Mouse (Mus musculus) neural tube, embryonic 12.5 days (tissue): Measurements from ENCODE around the gene Olfr675. TPM values are rescaled to one million over a fixed set of nuclear protein-coding genes. Genes with fewer than 3 reads are reported as not detected.
"Not testable (repeated sequence)": the region's sequence is repeated elsewhere in the genome, so short reads cannot be mapped to it uniquely, and the experiment has no call there.

ENCODE experiments used
- ATAC-seq: fragments of 200-750 bp; cut with Nextera tagmentation; 2 replicates; pipeline ENCODE4 v1.8.0; 2017; ENCODE audit warnings: low read depth, mild to moderate bottlenecking, moderate TSS enrichment, moderate library complexity; ENCODE audit not compliant: low FRiP score
- H3K27ac ChIP-seq: fragments of 300-500 bp; sonication (generic); 2 replicates; pipeline ENCODE4 v1.5.1; 2016
- H3K27me3 ChIP-seq: fragments of 300-500 bp; sonication (generic); replicated peaks from 2 replicates; pipeline ENCODE4 v1.6.1; 2016; ENCODE audit warnings: mild to moderate bottlenecking
- H3K36me3 ChIP-seq: fragments of 300-500 bp; sonication (generic); 2 replicates; pipeline ENCODE4 v1.6.1; 2016; ENCODE audit warnings: mild to moderate bottlenecking
- H3K4me1 ChIP-seq: fragments of 300-500 bp; sonication (generic); 2 replicates; pipeline ENCODE4 v1.6.1; 2016
- H3K4me2 ChIP-seq: fragments of 300-500 bp; sonication (generic); replicated peaks from 2 replicates; pipeline ENCODE4 v1.6.1; 2016; ENCODE audit warnings: mild to moderate bottlenecking
- H3K4me3 ChIP-seq: fragments of 300-500 bp; sonication (generic); 2 replicates; pipeline ENCODE4 v1.5.1; 2016
- H3K9ac ChIP-seq: fragments of 300-500 bp; sonication (generic); 2 replicates; pipeline ENCODE4 v1.6.1; 2016; ENCODE audit warnings: mild to moderate bottlenecking
- H3K9me3 ChIP-seq: fragments of 300-500 bp; sonication (generic); 2 replicates; pipeline ENCODE4 v1.6.1; 2016; ENCODE audit warnings: mild to moderate bottlenecking
- WGBS: fragments of 180-500 bp; shearing (Covaris S2); methylation state at CpG from one replicate; pipeline ENCODE4 v1.1.7; 2016; 5-methylcytosine and 5-hydroxymethylcytosine counted together
- polyA plus RNA-seq: library from polyadenylated mRNA; unstranded; fragments of >200 nt; fragmentation: Nextera tagmentation; extraction: Ambion mirVana; gene quantifications from 2 replicates; pipeline ENCODE4 v1.2.1, GENCODE M21; 2016

Gene Olfr675
- not detected in 2 replicates for polyA plus RNA-seq

DNA sequence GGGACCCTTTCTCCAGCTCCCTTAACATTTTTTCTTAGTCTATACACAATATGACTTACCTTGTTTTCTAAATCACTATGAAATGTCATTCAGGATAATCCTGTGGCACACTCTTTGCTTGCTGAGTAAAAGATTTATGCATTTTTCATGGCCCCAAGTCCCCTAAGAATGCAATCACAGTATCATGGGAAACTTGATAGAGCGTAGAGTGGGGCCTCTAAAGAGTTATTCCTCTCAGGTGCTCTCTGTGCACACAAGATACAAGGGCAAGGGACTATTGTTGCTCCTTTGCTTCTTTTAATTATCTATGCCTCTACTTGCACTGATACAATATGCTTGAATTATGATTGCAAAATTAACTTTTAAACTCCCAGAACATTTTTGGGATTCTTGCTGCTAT is at the start of gene Olfr675:
TSS of gene Olfr675 (minus strand) at position 101 of the 400 bp plus-strand sequence.
- Histone ChIP-seq H3K36me3 (no peaks in the 10 kb centered on the region), H3K27ac (no peak within 1 kb of the TSS), H3K4me3 (no peak within 1 kb of the TSS), H3K4me2 (no peak within 1 kb of the TSS), H3K27me3 (no peaks in the 10 kb centered on the region), H3K9ac (no peak within 1 kb of the TSS), H3K4me1 (no peaks in the 10 kb centered on the region), H3K9me3 (no peaks in the 10 kb centered on the region)
- 80% methylated on average over 1 of the region's 1 CpGs for WGBS
- ATAC-seq = no peak

DNA sequence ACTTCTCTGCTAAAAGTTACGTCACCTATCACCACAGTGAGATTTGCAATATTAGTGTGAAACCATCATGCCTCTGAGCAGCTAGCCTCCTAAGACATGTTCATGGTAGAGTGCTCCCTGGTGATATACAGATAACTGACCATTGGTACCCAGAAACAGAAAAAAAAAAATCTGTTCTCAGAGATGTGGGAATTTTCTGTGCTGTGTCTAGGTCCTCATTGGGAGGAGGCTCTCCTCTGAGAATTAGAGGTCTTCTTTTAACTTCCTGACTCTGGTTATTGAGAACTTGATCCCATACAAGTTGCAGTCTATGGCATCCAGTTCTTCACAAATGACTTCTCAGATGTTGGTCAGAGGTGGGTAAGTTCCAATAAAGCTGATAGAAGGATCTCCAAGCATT is 35.9 kb upstream of the Olfr675 start, which contains the start of gene Olfr678:
TSS of gene Olfr678 (plus strand) at position 301 of the 400 bp plus-strand sequence.
- no peaks in the 10 kb centered on the region for H3K36me3 ChIP-seq
- H3K9ac ChIP-seq = no peak within 1 kb of the TSS
- no peaks in the 10 kb centered on the region for H3K4me1 ChIP-seq
- H3K4me2 ChIP-seq = no peak within 1 kb of the TSS
- no peaks in the 10 kb centered on the region for H3K27me3 ChIP-seq
- H3K9me3 ChIP-seq = no peaks in the 10 kb centered on the region
- no peak within 1 kb of the TSS for H3K27ac ChIP-seq
- 83% methylated on average over 1 of the region's 1 CpGs for WGBS
- no peak for ATAC-seq
- no peak within 1 kb of the TSS for H3K4me3 ChIP-seq

DNA sequence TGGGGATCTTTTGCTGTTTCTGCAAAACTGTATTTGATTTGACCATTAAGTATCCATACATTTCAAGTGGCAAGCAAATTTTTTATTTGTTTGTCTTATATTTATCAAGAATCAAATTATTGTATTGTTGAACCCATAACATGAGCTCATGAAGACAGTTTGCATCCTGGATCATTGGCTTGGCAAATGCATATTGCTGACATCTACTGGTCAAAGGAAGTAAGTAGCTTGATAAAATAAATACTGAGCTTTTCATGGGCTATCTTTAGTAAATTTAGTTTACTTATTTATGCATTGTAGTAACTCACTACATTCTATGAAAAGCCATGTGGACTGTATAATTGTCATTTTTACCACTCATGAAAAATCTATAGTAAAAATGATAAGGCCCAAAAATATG is 30.7 kb upstream of the Olfr675 start:
- Histone ChIP-seq H3K27me3 (no peaks in the 10 kb centered on the region), H3K36me3 (no peaks in the 10 kb centered on the region), H3K9ac (no peak overlapping the region), H3K4me2 (no peak overlapping the region), H3K4me1 (no peaks in the 10 kb centered on the region), H3K27ac (no peak overlapping the region), H3K9me3 (no peaks in the 10 kb centered on the region), H3K4me3 (no peak overlapping the region)
- ATAC-seq = no peak

DNA sequence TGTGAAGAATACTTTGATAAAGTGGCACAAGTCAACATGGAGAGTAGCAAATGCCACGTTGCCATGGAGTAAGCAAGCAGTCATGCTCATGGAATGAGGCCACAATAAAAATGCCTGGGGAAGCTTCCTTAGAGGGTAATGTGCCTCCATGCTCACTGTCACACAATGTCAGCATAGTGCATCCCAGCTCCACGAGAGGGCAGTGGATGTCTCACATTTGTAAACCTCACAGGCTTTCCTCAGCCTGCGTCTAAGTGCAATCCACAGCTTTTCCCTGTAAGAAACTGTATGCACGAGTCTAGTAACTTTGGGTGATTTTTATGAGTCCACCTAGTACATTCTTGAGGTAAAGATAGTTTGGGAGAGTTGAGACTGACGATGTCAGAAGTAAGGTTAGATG is 5.6 kb upstream of the Olfr675 start:
- 46% methylated on average over 5 of the region's 5 CpGs for WGBS

DNA sequence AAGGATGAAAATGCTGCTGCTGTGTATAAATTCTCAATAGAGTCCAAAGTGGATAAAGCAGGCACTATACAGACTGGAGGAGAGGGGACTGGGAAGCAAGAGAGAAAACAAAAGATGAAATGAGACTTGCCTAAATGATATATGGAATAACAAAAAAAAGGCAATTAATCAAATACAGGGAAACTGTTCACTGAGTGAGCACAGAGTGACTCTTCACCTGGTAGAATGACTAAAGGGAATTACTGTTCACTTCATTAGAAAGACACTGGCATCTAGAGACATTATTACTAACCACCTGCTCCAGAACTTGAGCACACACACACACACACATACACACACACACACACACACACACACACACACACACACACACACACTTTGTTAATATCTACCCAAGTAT is 4.1 kb upstream of the Olfr675 start, which contains the start of gene Olfr676:
TSS of gene Olfr676 (plus strand) at position 301 of the 400 bp plus-strand sequence.
- Histone ChIP-seq H3K9me3 (no peaks in the 10 kb centered on the region), H3K9ac (no peak within 1 kb of the TSS), H3K36me3 (no peaks in the 10 kb centered on the region), H3K27me3 (no peaks in the 10 kb centered on the region), H3K4me2 (no peak within 1 kb of the TSS), H3K4me1 (no peaks in the 10 kb centered on the region), H3K4me3 (no peak within 1 kb of the TSS), H3K27ac (no peak within 1 kb of the TSS)
- no peak for ATAC-seq

More for the DNA sequence above, 5.6 kb upstream of the Olfr675 start:
- H3K27ac ChIP-seq, ATAC-seq, H3K36me3 ChIP-seq, H3K4me3 ChIP-seq, H3K9ac ChIP-seq, H3K4me2 ChIP-seq, H3K27me3 ChIP-seq, H3K9me3 ChIP-seq, H3K4me1 ChIP-seq: not testable (repeated sequence)

DNA sequence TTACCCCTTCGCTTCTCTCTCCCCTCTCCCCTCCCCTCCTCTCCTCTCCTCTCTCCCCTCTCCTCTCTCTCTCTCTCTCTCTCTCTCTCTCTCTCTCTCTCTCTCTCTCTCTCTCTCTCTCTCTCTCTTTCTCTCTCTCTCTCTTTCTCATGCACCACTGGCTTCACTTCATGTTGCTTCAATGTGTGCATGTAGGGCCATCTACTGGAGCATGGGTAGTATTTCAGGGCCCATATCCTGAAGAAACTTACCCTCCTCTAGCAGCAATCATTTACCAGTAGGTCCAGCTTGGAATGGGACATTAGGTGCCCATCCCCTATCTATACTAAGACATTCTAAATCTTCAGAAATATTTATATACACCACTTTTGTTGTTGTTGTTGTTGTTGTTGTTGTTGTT is 5.7 kb downstream of the Olfr675 start:
- WGBS = 85% methylated on average over 1 of the region's 1 CpGs
- Histone ChIP-seq H3K4me2 (no peak overlapping the region), H3K27ac (no peak overlapping the region), H3K4me1 (no peaks in the 10 kb centered on the region), H3K4me3 (no peak overlapping the region), H3K36me3 (no peaks in the 10 kb centered on the region), H3K9ac (no peak overlapping the region), H3K9me3 (no peaks in the 10 kb centered on the region), H3K27me3 (no peaks in the 10 kb centered on the region)
- ATAC-seq = no peak

DNA sequence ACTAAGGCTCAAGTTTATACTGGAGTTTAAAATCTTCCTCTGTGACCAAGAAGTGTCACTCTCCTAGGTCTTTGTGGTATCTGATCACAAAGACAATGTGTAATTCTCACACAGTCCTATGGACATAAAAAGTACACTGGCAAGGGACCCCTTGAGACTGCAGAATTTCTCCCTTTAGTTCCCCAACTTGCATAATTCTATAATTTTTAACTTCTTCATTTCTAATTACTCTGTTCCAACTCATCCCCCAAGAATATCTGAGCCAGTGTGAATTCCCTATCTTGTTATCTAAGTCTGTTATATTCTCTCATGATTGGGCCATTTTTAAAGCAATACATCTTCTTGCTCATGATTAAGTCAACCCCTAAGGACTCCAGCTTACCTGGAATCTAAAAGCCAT is 26.3 kb downstream of the Olfr675 start, which contains the start of gene Olfr672:
TSS of gene Olfr672 (minus strand) at position 101 of the 400 bp plus-strand sequence.
- H3K4me2 ChIP-seq = no peak within 1 kb of the TSS
- no peaks in the 10 kb centered on the region for H3K36me3 ChIP-seq
- H3K9ac ChIP-seq = no peak within 1 kb of the TSS
- no peak for ATAC-seq
- H3K27ac ChIP-seq = no peak within 1 kb of the TSS
- H3K4me1 ChIP-seq = no peaks in the 10 kb centered on the region
- no peak within 1 kb of the TSS for H3K4me3 ChIP-seq
- H3K9me3 ChIP-seq = no peaks in the 10 kb centered on the region
- no peaks in the 10 kb centered on the region for H3K27me3 ChIP-seq

DNA sequence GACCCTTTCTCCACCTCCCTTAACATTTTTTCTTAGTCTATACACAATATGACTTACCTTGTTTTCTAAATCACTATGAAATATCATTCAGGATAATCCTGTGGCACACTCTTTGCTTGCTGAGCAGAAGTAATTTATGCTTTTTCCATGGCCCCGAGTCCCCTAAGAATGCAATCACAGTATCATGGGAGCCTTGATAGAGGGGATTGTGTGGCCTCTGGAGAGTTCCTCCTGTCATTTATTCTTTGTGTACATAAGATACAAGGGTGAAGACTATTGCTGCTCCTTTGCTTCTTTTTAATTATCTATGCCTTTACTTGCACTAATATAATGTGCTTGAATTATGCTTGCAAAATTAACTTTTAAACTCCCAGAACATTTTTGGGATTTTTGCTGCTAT is 49.2 kb downstream of the Olfr675 start, which contains the start of gene Olfr671:
TSS of gene Olfr671 (minus strand) at position 101 of the 400 bp plus-strand sequence.
- no peaks in the 10 kb centered on the region for H3K36me3 ChIP-seq

DNA sequence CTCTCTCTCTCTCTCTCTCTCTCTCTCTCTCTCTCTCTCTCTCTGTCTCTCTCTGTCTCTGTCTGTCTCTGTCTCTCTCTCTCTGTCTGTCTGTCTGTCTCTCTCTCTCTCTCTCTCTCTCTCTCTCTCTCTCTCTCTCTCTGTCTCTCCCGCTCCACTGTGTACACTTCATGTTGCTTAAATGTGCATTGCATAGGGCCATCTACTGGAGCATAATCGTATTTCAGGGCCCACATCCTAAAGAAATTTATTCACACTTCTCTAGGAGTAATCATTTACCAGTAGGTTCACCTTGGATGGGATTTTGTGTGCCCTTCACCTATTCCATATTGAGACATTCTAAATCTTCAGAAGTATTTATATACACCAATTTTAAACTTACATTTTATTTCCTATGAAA is 55.8 kb downstream of the Olfr675 start:
- H3K4me3 ChIP-seq, H3K36me3 ChIP-seq, H3K27ac ChIP-seq, H3K9me3 ChIP-seq, H3K4me1 ChIP-seq, ATAC-seq, H3K27me3 ChIP-seq, H3K4me2 ChIP-seq, H3K9ac ChIP-seq: not testable (repeated sequence)
- WGBS = 71% methylated on average over 2 of the region's 2 CpGs

More for the DNA sequence above, 49.2 kb downstream of the Olfr675 start, which contains the start of gene Olfr671:
- H3K4me2 ChIP-seq = no peak within 1 kb of the TSS
- no peak within 1 kb of the TSS for H3K4me3 ChIP-seq
- 91% methylated on average over 1 of the region's 1 CpGs for WGBS
- no peak within 1 kb of the TSS for H3K9ac ChIP-seq
- no peak for ATAC-seq
- H3K27ac ChIP-seq = no peak within 1 kb of the TSS
- H3K9me3 ChIP-seq = peaks cover 4% of the 10 kb centered on the region; the same call in 1 of the 2 replicates
- no peaks in the 10 kb centered on the region for H3K27me3 ChIP-seq
- no peaks in the 10 kb centered on the region for H3K4me1 ChIP-seq

Other genes with a start within 250 kb of the Olfr675 start
- gene Usp17lb, start 185.9 kb downstream of the Olfr675 start, polyA plus RNA-seq = not detected in 2 replicates
- gene Usp17la, start 171.5 kb downstream of the Olfr675 start, polyA plus RNA-seq = not detected in 2 replicates
- not detected in 2 replicates for gene Olfr665, start 150.4 kb downstream of the Olfr675 start, polyA plus RNA-seq
- gene Olfr666, start 132.5 kb downstream of the Olfr675 start, polyA plus RNA-seq = not detected in 2 replicates
- not detected in 2 replicates for gene Olfr667, start 107.0 kb downstream of the Olfr675 start, polyA plus RNA-seq
- gene Olfr668, start 100.4 kb downstream of the Olfr675 start, polyA plus RNA-seq = not detected in 2 replicates
- gene Olfr669, start 94.2 kb downstream of the Olfr675 start, polyA plus RNA-seq = not detected in 2 replicates
- not detected in 2 replicates for gene Olfr670, start 65.8 kb downstream of the Olfr675 start, polyA plus RNA-seq
- not detected in 2 replicates for gene Olfr671, start 49.3 kb downstream of the Olfr675 start, polyA plus RNA-seq
- gene Olfr672, start 26.4 kb downstream of the Olfr675 start, polyA plus RNA-seq = not detected in 2 replicates
- gene Olfr676, start 4.2 kb upstream of the Olfr675 start, polyA plus RNA-seq = not detected in 2 replicates
- not detected in 2 replicates for gene Olfr677, start 22.9 kb upstream of the Olfr675 start, polyA plus RNA-seq
- gene Olfr678, start 36.0 kb upstream of the Olfr675 start, polyA plus RNA-seq = not detected in 2 replicates
- gene Olfr679, start 52.7 kb upstream of the Olfr675 start, polyA plus RNA-seq = not detected in 2 replicates
- gene Olfr680-ps1, start 64.4 kb upstream of the Olfr675 start, polyA plus RNA-seq = not detected in 2 replicates
- not detected in 2 replicates for gene Olfr681, start 88.4 kb upstream of the Olfr675 start, polyA plus RNA-seq
- not detected in 2 replicates for gene Olfr683, start 118.6 kb upstream of the Olfr675 start, polyA plus RNA-seq
- gene Olfr684, start 135.2 kb upstream of the Olfr675 start, polyA plus RNA-seq = not detected in 2 replicates
- not detected in 2 replicates for gene Olfr685, start 157.6 kb upstream of the Olfr675 start, polyA plus RNA-seq
- gene Olfr686, start 179.0 kb upstream of the Olfr675 start, polyA plus RNA-seq = not detected in 2 replicates